Mouse (Mus musculus) adrenal gland, adult 2 months (tissue): ENCODE results near the gene Olfr781. TPM values are rescaled to one million over a fixed set of nuclear protein-coding genes. Genes with fewer than 3 reads are reported as not detected.
"Not testable (repeated sequence)": the region's sequence is repeated elsewhere in the genome, so short reads cannot be mapped to it uniquely, and the experiment has no call there.

ENCODE experiments used
- DNase-seq: peaks from one replicate; pipeline ENCODE4 v3.0.0; 2021
- long read RNA-seq: library from polyadenylated mRNA; stranded (forward); transcript quantifications from one replicate; pipeline ENCODE4 v2.0.0, GENCODE M21; 2021
- polyA plus RNA-seq: library from polyadenylated mRNA; depleted of rRNA; stranded (reverse); fragments of >200 nt; gene quantifications from 2 replicates; pipeline ENCODE4 v1.2.3, GENCODE M21; 2012; rRNA removed
- total RNA-seq, 2 experiments: library from RNA; stranded (reverse); gene quantifications; 2 replicates each; pipeline ENCODE4 v1.2.3; 2021

Olfr781 gene
- total RNA-seq: not detected
- not detected in 2 replicates for polyA plus RNA-seq
- long read RNA-seq: 0 reads

DNA sequence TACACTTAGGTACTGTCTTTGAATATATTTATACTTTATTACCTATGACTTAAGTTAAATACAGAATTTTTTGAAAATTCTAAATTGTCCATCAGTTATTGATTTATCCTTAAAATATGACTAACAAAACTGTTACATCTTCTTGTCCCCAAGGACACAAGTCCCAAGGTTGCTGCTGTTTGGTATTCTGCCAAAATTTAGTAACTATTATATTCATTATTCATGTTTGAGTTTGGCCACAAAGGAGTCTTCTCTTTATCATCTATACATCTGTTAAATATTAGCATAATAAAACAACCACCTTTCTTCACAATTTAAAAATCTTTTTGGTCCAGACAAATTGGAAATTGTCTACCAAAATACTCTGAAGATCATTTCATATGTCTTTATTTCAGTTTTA is at the start of gene Olfr781:
Gene Olfr781, plus strand, starts transcription at position 301 of the 400 bp plus-strand sequence.
- no peak for DNase-seq

DNA sequence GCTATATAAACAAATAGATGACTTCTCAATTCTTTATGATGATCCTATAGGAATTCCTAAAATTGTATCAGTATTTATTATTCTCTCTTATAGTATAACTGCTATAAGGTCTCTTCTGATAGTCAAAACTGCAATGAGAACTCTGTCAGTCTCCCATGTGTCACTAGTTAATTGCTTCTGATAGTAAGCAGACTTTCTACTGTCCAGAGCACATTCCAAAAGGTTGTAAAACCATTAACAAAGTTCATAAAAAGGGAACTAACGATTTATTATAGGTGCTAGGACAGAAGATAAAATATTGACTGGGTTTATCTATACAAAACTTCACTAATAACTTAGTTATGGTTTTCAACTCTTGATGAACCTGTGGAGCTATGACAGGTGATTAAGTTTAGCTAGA is 15.7 kb upstream of the Olfr781 start:
- not testable (repeated sequence) for DNase-seq

DNA sequence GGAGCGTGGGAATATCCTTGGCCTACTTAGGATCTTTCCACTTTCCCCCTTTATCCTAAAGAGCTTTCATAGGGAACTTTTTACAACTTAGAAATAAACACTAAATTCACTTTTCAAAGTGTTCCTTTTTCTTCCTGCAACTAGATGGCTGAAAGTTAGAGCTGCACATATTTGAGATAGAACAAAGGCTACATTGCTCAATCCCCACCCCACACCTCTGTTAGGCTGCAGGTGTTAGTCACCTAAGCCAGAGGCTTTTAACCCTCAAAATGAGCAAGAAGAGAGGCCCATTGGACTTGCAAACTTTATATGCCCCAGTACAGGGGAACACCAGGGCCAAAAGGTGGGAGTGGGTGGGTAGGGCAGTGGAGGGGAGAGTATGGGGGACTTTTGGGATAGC is 15.1 kb upstream of the Olfr781 start:
- not testable (repeated sequence) for DNase-seq

DNA sequence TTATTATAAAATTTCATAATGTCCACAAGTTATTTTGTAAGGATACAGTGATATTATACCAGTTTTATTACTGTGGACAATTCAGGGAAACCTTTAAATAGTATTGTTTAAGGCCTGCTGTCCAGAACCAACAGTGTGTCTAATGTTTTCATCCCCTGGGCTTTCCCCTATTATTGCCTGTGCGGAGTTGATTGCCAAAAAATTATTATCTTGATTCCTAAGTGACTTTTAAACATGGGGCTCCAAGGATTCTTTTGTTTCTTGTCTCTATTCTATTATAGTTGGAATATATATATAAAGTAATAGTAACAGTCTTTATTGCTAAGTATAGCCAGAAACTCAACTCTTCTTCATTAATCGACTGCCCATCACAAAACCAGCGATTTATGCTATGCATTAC is 10.8 kb upstream of the Olfr781 start, which contains the start of gene Olfr780:
Gene Olfr780, plus strand, starts transcription at position 301 of the 400 bp plus-strand sequence.
- no peak for DNase-seq

DNA sequence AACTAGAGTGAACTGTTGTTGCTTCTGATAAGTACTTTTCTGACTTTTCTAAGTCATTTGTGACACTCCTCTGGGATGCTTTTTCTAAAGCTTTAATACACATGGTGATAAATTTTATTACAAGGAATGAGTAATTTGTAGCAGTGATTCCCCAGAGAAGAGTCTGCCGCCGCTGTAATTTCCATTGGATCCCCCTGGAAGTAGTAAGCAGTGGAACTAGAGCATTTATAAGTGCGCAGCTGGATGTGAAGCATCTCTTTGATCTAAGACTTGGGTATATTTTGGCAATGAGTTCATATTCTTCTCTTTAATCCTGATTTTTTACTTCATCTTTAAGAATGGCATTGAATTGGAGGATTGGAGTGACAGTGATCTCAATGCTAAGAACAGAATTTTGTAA is 19.9 kb downstream of the Olfr781 start, which contains the start of gene Olfr782:
Gene Olfr782, plus strand, starts transcription at position 301 of the 400 bp plus-strand sequence.
- DNase-seq: no peak

DNA sequence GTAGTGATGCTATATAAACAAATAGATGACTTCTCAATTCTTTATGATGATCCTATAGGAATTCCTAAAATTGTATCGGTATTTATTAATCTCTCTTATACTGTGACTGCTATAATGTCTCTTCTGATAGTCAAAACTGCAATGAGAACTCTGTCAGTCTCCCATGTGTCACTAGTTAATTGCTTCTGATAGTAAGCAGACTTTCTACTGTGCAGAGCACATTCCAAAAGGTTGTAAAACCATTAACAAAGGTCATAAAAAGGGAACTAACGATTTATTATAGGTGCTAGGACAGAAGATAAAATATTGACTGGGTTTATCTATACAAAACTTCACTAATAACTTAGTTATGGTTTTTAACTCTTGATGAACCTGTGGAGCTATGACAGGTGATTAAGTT is 23.8 kb downstream of the Olfr781 start:
- DNase-seq: not testable (repeated sequence)

DNA sequence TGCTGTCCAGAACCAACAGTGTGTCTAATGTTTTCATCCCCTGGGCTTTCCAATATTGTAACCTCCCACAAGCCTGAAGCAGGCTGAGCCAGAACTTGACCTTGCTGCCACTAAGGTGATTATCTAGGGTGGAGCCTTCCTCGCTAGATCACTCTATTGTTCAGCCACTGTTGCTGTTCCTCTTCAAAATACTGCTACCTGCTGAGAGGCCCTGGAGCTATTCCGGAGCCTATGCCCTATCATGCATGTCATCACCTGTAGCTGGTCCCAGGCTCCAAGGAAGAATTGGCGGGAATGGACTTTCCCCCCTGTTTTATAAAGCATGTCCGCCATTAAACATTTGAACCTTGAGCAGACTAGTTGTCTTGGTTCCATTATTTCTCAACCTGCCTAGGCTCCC is 27.8 kb downstream of the Olfr781 start:
- DNase-seq: not testable (repeated sequence)

DNA sequence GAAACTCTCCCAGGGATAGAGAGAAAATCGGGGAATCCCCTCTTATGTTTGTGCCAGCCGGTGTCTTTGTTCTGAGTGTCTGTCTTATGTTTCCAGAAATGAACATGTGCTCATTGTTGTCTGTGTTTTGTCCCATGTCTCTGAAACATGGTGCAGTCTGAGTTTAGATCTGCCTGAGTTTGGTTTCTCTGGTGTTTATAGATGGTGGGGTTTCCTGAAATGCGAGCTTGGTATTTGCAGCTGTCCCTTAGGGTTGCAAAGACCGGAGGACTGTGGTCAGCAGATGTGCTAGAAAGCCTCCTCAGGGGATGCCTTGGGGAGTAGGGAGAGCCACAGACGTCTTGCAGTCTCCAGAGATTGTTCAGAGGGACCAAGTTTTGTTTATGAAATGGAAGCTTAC is 28.7 kb downstream of the Olfr781 start:
- DNase-seq: no peak

DNA sequence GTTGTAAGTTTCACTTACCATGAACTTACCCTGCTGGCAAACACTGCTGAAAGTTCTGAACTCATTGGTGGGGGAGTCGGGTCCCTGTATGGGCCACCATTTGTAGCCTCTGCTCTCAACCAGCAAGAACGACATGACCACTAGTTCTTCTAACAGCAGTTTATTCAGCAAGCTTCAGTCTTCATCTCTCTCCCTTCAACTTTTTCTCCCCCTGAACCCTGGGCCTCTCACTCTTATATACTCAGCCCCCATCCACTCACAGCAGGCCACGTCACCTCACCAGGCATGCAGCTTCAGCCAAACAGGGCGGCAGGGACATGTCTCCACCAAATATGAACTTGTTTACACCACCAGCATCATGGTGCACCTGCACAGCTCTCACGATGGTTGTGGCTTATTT is 45.4 kb downstream of the Olfr781 start:
- not testable (repeated sequence) for DNase-seq

Other genes with a start within 250 kb of the Olfr781 start
- gene Olfr767, start 245.9 kb upstream of the Olfr781 start, total RNA-seq: not detected
- not detected in 2 replicates for gene Olfr767, start 245.9 kb upstream of the Olfr781 start, polyA plus RNA-seq
- gene Olfr768, start 229.5 kb upstream of the Olfr781 start, total RNA-seq: not detected
- not detected in 2 replicates for gene Olfr768, start 229.5 kb upstream of the Olfr781 start, polyA plus RNA-seq
- gene Olfr769, start 211.0 kb upstream of the Olfr781 start, total RNA-seq: not detected
- not detected in 2 replicates for gene Olfr769, start 211.0 kb upstream of the Olfr781 start, polyA plus RNA-seq
- not detected for gene Olfr770, start 189.9 kb upstream of the Olfr781 start, total RNA-seq
- not detected in 2 replicates for gene Olfr770, start 189.9 kb upstream of the Olfr781 start, polyA plus RNA-seq
- gene Olfr771, start 164.1 kb upstream of the Olfr781 start, total RNA-seq: not detected
- not detected in 2 replicates for gene Olfr771, start 164.1 kb upstream of the Olfr781 start, polyA plus RNA-seq
- not detected for gene Olfr772, start 150.9 kb upstream of the Olfr781 start, total RNA-seq
- gene Olfr772, start 150.9 kb upstream of the Olfr781 start, polyA plus RNA-seq: not detected in 2 replicates
- gene Olfr773, start 141.4 kb upstream of the Olfr781 start, total RNA-seq: not detected
- not detected in 2 replicates for gene Olfr773, start 141.4 kb upstream of the Olfr781 start, polyA plus RNA-seq
- gene Olfr774, start 92.7 kb upstream of the Olfr781 start, total RNA-seq: not detected
- gene Olfr774, start 92.7 kb upstream of the Olfr781 start, polyA plus RNA-seq: not detected in 2 replicates
- not detected for gene Olfr775, start 80.4 kb upstream of the Olfr781 start, total RNA-seq
- gene Olfr775, start 80.4 kb upstream of the Olfr781 start, polyA plus RNA-seq: not detected in 2 replicates
- not detected for gene Olfr776, start 69.7 kb upstream of the Olfr781 start, total RNA-seq
- gene Olfr776, start 69.7 kb upstream of the Olfr781 start, polyA plus RNA-seq: not detected in 2 replicates
- not detected for gene Olfr777, start 57.4 kb upstream of the Olfr781 start, total RNA-seq
- gene Olfr777, start 57.4 kb upstream of the Olfr781 start, polyA plus RNA-seq: not detected in 2 replicates
- not detected for gene Olfr780, start 10.7 kb upstream of the Olfr781 start, total RNA-seq
- gene Olfr780, start 10.7 kb upstream of the Olfr781 start, polyA plus RNA-seq: not detected in 2 replicates
- gene Olfr782, start 20.0 kb downstream of the Olfr781 start, total RNA-seq: not detected
- gene Olfr782, start 20.0 kb downstream of the Olfr781 start, polyA plus RNA-seq: not detected in 2 replicates
- not detected for gene Olfr784, start 55.2 kb downstream of the Olfr781 start, total RNA-seq
- gene Olfr784, start 55.2 kb downstream of the Olfr781 start, polyA plus RNA-seq: not detected in 2 replicates
- not detected for gene Olfr785, start 76.6 kb downstream of the Olfr781 start, total RNA-seq
- not detected in 2 replicates for gene Olfr785, start 76.6 kb downstream of the Olfr781 start, polyA plus RNA-seq
- not detected for gene Olfr786, start 98.5 kb downstream of the Olfr781 start, total RNA-seq
- not detected in 2 replicates for gene Olfr786, start 98.5 kb downstream of the Olfr781 start, polyA plus RNA-seq
- not detected for gene Olfr787, start 133.0 kb downstream of the Olfr781 start, total RNA-seq
- gene Olfr787, start 133.0 kb downstream of the Olfr781 start, polyA plus RNA-seq: not detected in 2 replicates
- not detected for gene Olfr788, start 142.1 kb downstream of the Olfr781 start, total RNA-seq
- gene Olfr788, start 142.1 kb downstream of the Olfr781 start, polyA plus RNA-seq: not detected in 2 replicates
- not detected for gene Olfr789, start 155.9 kb downstream of the Olfr781 start, total RNA-seq
- not detected in 2 replicates for gene Olfr789, start 155.9 kb downstream of the Olfr781 start, polyA plus RNA-seq
- not detected for gene Olfr790, start 169.6 kb downstream of the Olfr781 start, total RNA-seq
- gene Olfr790, start 169.6 kb downstream of the Olfr781 start, polyA plus RNA-seq: not detected in 2 replicates
- gene Olfr791, start 192.9 kb downstream of the Olfr781 start, total RNA-seq: not detected
- not detected in 2 replicates for gene Olfr791, start 192.9 kb downstream of the Olfr781 start, polyA plus RNA-seq
- gene Olfr792, start 210.3 kb downstream of the Olfr781 start, total RNA-seq: not detected
- not detected in 2 replicates for gene Olfr792, start 210.3 kb downstream of the Olfr781 start, polyA plus RNA-seq
- not detected for gene Olfr794, start 238.8 kb downstream of the Olfr781 start, total RNA-seq
- not detected in 2 replicates for gene Olfr794, start 238.8 kb downstream of the Olfr781 start, polyA plus RNA-seq